Mouse (Mus musculus): ENCODE measurements around the gene Dnajb14.
"Not testable (repeated sequence)": the region's sequence is repeated elsewhere in the genome, so short reads cannot be mapped to it uniquely, and the experiment has no call there.

The Dnajb14 gene

DNA sequence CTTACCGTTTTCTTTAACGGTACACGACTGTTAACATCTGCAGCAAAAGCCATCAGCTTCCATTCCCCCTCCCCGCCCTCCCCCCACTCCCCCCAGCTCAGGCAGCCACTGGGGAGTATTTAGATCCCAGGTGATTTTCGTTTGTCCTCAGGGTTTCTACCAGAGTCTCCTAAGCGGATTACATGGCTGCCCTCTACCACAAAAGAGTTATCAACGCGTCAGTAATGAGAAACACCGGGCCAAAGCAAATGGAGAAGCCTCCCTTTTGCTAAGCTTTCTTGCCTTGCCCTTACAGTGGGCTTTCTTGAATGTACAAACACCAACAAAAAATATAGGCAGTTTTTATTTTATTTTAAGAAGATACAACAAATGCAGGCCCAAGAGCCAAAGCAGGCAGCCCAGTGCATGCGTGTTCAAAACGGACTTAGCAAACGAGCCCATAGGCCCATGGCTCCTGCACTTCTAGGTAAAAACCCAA lies 50.3 kb downstream of the Dnajb14 start:
- DNase-seq (ENCODE audit: low spot score in 2 of 2): no peak

- peak; percentile 66 to 79 for DNase-seq (ENCODE audit: low spot score in 2 of 2)
Measured at GRCm38 (mm10) chr3:137918172-137918931, 50.9 kb downstream of the Dnajb14 start, which contains the start of gene Lamtor3. Gene Lamtor3 (plus strand): TSS chr3:137918506.

- DNase-seq (ENCODE audit: low spot score in 2 of 2): no peak
Measured at GRCm38 (mm10) chr3:137918932-137919311, 51.4 kb downstream of the Dnajb14 start.

DNA sequence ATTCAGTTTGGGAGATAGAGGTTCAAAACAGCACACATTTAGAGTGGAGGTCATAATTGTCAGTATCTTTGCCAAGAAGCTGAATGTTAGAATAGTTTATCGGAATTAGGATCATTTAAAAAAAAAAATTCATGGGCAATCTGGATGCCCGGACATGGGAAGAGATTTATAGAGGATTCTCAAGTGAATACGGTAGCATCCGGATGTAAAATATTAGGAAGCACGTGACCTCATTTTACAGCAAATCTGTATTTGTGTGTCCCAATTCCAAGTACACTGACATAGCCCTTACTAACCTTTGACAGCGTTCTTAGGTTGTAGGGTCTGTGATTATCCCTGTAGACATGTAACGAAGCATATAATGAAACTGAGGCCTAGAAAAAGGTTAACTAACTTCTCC lies 51.9 kb downstream of the Dnajb14 start:
- DNase-seq (ENCODE audit: low spot score in 2 of 2): no peak

DNA sequence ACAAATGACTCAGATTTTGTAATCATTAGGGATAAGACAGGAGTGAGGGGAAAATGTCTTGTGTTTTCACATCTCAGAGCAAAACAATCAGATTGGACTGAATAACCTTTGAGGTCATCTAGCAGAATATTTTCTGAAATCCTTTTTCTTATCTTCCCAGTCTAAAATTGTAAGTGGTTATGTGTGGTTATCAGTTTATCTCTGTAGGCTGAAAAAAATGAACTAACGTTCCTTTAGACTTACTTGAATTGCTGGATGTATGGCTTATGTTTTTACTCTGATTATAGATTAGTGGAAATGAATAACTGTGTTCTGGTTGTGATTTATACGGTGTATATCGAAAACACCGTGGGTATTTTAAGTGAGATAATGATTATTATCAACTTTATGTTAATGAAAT lies 53.1 kb downstream of the Dnajb14 start:
- DNase-seq (ENCODE audit: low spot score in 2 of 2): no peak

DNA sequence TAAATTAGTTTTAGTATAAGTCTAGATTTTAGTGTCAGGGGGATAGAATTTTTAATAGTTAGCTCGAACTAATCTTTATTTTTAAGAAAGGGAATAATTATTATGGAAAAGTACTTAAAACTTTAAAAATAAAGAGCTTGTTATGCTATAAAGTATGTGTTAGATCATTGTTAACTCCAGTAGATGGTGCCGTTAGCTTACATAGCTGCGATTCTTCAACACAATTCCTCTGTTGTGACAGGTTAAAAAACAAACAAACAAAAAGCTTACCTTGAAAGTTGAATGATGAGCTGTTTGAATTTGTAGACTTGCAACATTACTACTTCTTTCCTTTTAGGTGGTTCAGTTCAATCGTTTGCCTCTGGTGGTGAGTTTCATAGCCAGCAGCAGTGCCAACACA lies 59.5 kb downstream of the Dnajb14 start:
- DNase-seq (ENCODE audit: low spot score in 2 of 2): no peak

DNA sequence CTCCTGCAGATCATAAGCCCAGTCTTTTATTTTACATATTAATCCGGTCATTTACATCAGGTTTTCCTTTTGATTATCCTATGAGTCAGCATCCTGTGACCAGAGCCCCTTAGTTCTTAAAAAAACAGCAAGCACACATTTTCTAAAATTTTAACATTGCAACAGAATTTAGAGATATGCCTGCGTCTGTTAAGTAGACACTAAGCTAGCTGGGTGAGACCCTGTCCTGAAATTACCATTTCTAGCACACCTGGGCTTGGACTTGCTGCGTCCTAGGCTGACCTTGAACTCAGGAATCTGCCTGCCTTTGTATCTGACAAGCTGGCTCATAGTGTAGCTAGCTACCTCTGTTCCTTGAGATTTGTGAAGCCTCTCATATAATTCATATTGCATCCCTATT lies 62.5 kb downstream of the Dnajb14 start:
- no peak for DNase-seq (ENCODE audit: low spot score in 2 of 2)

DNA sequence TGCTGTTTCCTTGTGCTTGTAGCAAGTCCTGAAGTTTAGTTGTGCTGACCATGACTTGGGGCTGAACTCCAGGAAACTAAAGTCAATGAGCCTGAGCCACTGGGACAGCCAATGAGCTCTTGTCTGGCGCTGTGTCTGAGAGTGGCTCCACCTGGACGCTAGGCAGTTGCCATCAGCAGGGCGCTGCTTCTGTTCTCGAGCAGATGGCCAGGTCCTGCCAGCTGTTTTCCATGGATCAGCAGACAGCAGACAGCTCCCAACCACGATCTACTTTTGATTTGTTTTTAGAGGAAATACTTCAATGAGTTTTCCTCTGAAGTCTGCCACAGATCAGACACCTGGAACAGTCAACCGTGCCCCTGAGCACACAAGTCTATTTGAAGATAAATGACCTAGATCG lies 65.3 kb downstream of the Dnajb14 start:
- no peak for DNase-seq (ENCODE audit: low spot score in 2 of 2)

DNA sequence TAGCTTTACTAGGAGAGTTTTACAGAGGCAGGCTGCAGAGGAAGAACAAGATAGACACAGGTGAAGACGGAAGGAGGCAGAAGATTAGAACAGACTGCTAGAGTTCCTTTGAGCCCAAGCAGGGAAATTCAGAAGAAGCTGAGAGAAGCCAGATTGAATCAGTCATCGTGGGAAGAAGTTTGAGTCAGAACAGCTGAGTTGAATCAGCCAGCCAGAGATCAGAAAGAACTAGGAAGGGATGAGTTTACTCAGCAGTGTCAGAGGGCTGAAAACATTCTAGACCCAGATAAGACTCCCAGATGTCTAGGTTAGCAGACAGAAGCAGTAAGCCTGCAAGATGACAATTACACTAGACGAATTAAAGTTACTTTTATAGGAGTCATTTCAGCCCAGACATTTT lies 66.5 kb downstream of the Dnajb14 start:
- no peak for DNase-seq (ENCODE audit: low spot score in 2 of 2)

- DNase-seq (ENCODE audit: low spot score in 2 of 2): no peak
Measured at GRCm38 (mm10) chr3:137935570-137936525, 68.4 kb downstream of the Dnajb14 start.

- DNase-seq (ENCODE audit: low spot score in 2 of 2): no peak
Measured at GRCm38 (mm10) chr3:137936541-137936940, 69.1 kb downstream of the Dnajb14 start.

DNA sequence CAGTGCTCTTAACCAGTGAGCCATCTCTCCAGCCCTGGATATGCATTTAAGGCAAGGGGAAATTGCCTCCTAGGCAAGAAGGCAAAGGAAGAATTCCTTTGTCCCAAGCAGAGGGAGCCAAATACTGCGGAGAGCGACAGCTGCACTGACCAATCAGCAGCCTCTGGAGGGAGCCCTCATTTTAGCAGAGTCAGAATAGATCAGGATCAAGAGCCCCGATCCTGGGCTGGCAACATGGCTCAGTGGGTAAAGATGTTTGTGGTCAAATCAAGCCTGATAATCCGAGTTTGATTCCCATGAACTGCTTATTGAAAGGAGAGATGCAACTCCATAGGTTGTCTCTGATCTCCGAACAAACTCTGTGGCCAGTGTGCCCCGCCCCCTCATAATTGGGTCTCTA lies 71.1 kb downstream of the Dnajb14 start:
- peak in 1 of 2 experiments; percentile 24 for DNase-seq (ENCODE audit: low spot score in 2 of 2)

- DNase-seq (ENCODE audit: low spot score in 2 of 2): no peak
Measured at GRCm38 (mm10) chr3:137940757-137941156, 73.3 kb downstream of the Dnajb14 start.

DNA sequence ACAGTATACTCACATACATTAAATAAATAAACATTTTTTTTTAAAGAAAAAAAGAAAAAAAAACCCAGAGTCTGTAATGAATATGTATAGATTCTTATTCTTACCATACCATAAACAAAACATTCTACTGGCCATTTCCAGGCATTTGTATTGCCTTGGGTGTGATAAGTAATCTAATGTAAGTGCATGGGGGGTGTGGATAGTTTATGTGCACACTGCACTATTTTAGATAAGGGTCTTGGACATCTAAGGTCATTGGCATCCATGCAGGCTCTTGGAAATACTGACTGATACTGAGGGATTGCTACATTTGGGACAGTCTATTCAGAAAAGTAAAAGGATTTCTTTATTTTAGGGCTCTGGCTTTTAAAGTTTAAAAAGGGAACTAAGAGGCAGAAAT lies 74.1 kb downstream of the Dnajb14 start:
- DNase-seq (ENCODE audit: low spot score in 2 of 2): no peak

- DNase-seq (ENCODE audit: low spot score in 2 of 2): no peak
Measured at GRCm38 (mm10) chr3:137942098-137942622, 74.7 kb downstream of the Dnajb14 start.

DNA sequence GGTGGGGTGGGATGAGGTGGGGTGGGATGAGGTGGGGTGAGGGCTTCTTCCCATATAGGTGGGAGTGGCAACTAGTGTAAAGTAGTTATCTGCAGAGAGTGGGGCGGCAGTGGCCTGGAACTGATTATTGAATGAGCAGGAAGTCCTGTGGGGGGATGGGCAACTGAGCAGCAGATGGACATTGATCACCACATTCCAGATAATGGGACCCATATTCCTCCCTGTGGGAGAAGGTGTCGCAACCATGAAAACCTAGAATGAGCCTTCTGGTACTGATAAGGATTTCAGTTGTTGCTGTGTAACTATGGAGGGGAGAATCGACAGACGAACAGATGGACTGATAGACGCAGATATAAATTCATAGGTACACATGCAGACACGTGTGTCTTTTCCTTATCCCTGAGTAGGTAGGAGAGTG lies 76.3 kb downstream of the Dnajb14 start:
- no peak for DNase-seq (ENCODE audit: low spot score in 2 of 2)

DNA sequence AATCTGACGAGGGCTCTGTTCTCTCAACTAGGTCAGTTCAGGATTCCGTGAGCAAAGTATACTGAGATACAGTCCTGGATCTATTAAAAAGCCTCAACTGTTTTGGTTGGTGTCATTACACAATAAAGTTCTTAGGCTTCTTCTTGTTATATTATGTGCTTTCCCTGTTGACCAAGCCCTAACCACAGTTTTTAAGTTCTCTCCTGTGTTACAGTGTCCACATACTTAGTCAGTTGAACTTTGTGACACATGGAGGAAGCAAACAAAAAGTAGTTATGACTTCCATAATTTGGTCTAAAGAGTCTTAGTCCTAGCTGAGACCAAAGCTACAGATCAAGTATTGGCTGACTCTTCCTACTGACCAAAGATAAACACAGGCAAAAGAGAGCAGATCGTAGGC lies 79.4 kb downstream of the Dnajb14 start:
- no peak for DNase-seq (ENCODE audit: low spot score in 2 of 2)

- DNase-seq (ENCODE audit: low spot score in 2 of 2): no peak
Measured at GRCm38 (mm10) chr3:137947525-137947924, 80.0 kb downstream of the Dnajb14 start.

DNA sequence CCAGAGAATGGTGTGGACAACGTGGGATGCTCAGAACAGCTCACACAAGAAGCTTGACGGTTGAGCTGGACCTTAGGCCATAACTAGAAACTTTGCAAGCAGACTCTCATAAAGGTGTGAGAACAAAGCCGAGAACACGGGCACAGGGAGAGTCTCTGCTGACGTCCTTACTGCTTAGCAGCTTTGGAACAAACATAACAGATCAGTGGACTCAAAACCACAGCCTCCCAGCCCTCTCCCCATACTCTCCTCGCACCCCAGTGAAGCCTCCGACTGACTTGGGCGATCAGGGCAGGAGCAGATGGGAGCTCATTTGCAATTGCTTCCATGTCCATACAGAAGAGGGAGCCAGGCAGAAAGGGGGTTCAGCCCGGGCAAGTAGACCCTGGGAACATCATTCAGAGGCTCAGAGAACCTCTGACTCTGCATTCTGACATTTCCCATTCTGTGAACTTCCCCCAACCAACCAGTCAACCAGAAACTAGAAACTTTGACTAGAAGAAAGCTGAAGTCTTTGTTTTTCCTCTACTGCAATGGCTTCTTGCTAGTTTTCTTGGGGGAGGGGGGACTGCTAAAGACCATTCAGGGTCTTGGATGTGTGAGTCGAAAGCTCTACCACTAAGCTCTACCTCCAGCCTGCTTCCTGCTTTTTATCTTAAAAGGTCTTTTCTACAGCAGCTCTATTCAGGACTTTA lies 82.9 kb downstream of the Dnajb14 start:
- no peak for DNase-seq (ENCODE audit: low spot score in 2 of 2)

DNA sequence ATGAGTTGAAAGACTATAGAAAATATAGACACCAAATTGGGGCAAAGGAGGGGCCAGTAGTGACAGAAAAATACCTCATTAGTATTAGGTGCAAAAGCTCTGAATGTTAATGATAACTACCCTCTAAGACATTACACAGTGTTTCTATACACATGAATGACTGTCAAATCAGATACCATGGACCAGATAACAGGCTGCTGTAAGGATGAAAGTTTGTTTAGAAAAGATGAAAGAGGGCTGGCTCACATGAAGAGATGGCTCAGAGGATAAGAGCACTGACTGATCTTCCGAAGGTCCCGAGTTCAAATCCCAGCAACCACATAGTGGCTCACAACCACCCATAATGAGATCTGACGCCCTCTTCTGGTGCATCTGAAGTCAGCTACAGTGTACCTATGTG lies 83.8 kb downstream of the Dnajb14 start:
- not testable (repeated sequence) for DNase-seq (ENCODE audit: low spot score in 2 of 2)

- no peak for DNase-seq (ENCODE audit: low spot score in 2 of 2)
Measured at GRCm38 (mm10) chr3:137951819-137952218, 84.3 kb downstream of the Dnajb14 start.

All from frontal cortex, postnatal 25 days (tissue).